Comparison of ENCODE assay signal across 9 mouse cellular contexts in the genomic region with DNA sequence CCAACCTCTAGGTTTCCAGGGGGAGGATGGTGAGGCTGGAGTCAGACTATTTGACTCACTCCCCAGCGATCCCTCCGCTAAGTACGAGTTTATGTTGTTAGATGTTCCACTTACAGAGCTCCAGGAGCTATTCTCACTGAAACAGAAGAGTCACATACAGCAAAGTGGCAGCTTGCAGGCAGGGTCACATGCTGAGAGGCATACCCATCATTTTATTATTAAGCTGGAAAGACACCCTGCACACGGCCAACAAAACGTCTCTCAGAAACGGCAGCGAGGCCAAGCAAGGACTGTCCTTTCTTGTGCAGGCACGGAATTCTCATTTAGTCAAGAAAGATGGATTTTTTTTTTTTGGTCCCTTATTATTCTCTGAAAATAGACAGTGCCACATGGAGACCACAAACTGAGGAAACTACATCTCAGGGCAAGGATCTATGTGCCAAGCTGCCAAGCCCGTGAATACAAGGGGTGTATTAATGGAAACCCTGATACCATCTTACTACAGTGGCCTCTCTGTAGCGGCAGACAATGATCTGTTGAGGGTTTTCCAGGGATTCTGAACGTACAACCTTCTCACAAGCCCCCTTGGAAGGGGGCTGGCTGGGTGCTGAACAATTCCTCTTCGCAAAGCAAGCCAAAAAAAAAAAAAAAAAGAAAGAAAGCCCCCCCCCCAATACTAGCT. TPM values are rescaled to one million over a fixed set of nuclear protein-coding genes. Genes with fewer than 3 reads are reported as not detected.
DNase-seq lines count a peak whose midpoint lies in the region; ATAC-seq and TF ChIP-seq lines count a peak whose summit lies in the region.
"Had no signal": no experiment of that assay in that cellular context is flagged by ENCODE, and none has a peak within 500 bp of the region (broad histone marks: within the 10 kb centered on the region; RNA-seq: fewer than 3 reads in every experiment).

No protein-coding gene starts in this region.

- intact Hi-C loops in left cerebral cortex, postnatal 10 days (cut with DNase I) = no loop called here

- peak overlapping the region; percentile 95 for H3K9ac ChIP-seq in intestine, embryonic 14.5 days (ENCODE audit: low read length)
- H3K9ac ChIP-seq in neural tube, embryonic 14.5 days (replicated peaks; ENCODE audit: low read depth, low read length) = peak overlapping the region; percentile 90

- H3K4me1 ChIP-seq in cerebellum, adult 2 months (ENCODE audit: control insufficient read depth, insufficient read depth, low read length) = peaks cover 26% of the 10 kb centered on the region
- H3K4me1 ChIP-seq in thymus, adult 2 months (replicated peaks; ENCODE audit: control insufficient read depth, insufficient read depth, low read length) = peaks cover 72% of the 10 kb centered on the region
- peaks cover 30% of the 10 kb centered on the region for H3K4me1 ChIP-seq in intestine, embryonic 14.5 days (replicated peaks; ENCODE audit: control insufficient read depth, insufficient read depth, low read length)
- H3K4me1 ChIP-seq in neural tube, embryonic 14.5 days (ENCODE audit: control insufficient read depth, insufficient read depth, low read length) = peaks cover 37% of the 10 kb centered on the region

- H3K27ac ChIP-seq in cerebellum, adult 2 months (ENCODE audit: insufficient read depth, low read length) = peak overlapping the region; percentile 86
- H3K27ac ChIP-seq in thymus, adult 2 months (ENCODE audit: control insufficient read depth, insufficient read depth, low read length) = peak overlapping the region; percentile 24; the same call in 1 of the 2 replicates
- 0 out of 2 replicates have a peak overlapping the region, but pooled peaks have one; percentile 85 for H3K27ac ChIP-seq in intestine, embryonic 14.5 days (ENCODE audit: low read depth)
- peak overlapping the region; percentile 95 for H3K27ac ChIP-seq in neural tube, embryonic 14.5 days (ENCODE audit: low read depth, low read length)

- no peak for TF ChIP-seq CTCF in cerebellum, adult 2 months (IDR thresholded peaks at IDR 0.05; ENCODE audit: borderline replicate concordance, insufficient read depth, low read depth, low read length)
- no peak for TF ChIP-seq CTCF in thymus, adult 2 months (IDR thresholded peaks at IDR 0.05; ENCODE audit: borderline replicate concordance, control insufficient read depth, extremely low read depth, insufficient read depth, low read length, poor library complexity)

- ATAC-seq in intestine, embryonic 14.5 days (replicated peaks; ENCODE audit: low FRiP score, low TSS enrichment, low read depth) = no peak
- ATAC-seq in neural tube, embryonic 14.5 days (ENCODE audit: low read depth) = peak; percentile 33; the same call in 1 of the 2 replicates

- H3K27me3 ChIP-seq in cerebellum, adult 2 months (ENCODE audit: control insufficient read depth, insufficient read depth, low read length) = no peaks in the 10 kb centered on the region
- H3K27me3 ChIP-seq in thymus, adult 2 months (ENCODE audit: control insufficient read depth, insufficient read depth, low read length) = no peaks in the 10 kb centered on the region
- H3K27me3 ChIP-seq in intestine, embryonic 14.5 days (replicated peaks; ENCODE audit: control insufficient read depth, insufficient read depth, low read length) = no peaks in the 10 kb centered on the region
- no peaks in the 10 kb centered on the region for H3K27me3 ChIP-seq in neural tube, embryonic 14.5 days (ENCODE audit: control insufficient read depth, insufficient read depth, low read length)
- H3K27me3 ChIP-seq: Patski had no signal

- DNase-seq in cerebellum, adult 2 months = peak; percentile 59 to 67
- DNase-seq in cerebellum, adult 11 months = no peak
- DNase-seq in thymus, adult 2 months = no peak
- no peak for DNase-seq in thymus, postnatal 4 days
- no peak for DNase-seq in intestine, embryonic 14.5 days (ENCODE audit: low spot score)
- DNase-seq in left cerebral cortex, postnatal 10 days (ENCODE audit: extremely low spot score in 1 of 2, low spot score in 2 of 2) = no peak
- DNase-seq in urinary bladder, adult 18-20 months (ENCODE audit: low spot score in 2 of 2) = no peak

- TF ChIP-seq POLR2A in cerebellum, adult 2 months (IDR thresholded peaks at IDR 0.05; ENCODE audit: borderline replicate concordance, insufficient read depth, low read length) = no peak
- TF ChIP-seq POLR2A in thymus, adult 2 months (IDR thresholded peaks at IDR 0.05; ENCODE audit: control insufficient read depth, extremely low read depth, insufficient read depth, low read length, poor library complexity) = no peak

- no peaks in the 10 kb centered on the region for H3K9me3 ChIP-seq in intestine, embryonic 14.5 days (ENCODE audit: control insufficient read depth, low read length)
- H3K9me3 ChIP-seq in neural tube, embryonic 14.5 days (ENCODE audit: control insufficient read depth, low read length) = no peaks in the 10 kb centered on the region

- H3K4me2 ChIP-seq in intestine, embryonic 14.5 days (ENCODE audit: low read length) = peak overlapping the region; percentile 90
- peak overlapping the region; percentile 88 for H3K4me2 ChIP-seq in neural tube, embryonic 14.5 days (ENCODE audit: low read depth, low read length)

- H3K4me3 ChIP-seq in cerebellum, adult 2 months (replicated peaks; ENCODE audit: insufficient read depth, low read depth, low read length) = peak overlapping the region; percentile 93
- peak overlapping the region; percentile 79; the same call in 1 of the 2 replicates for H3K4me3 ChIP-seq in thymus, adult 2 months (ENCODE audit: control insufficient read depth, insufficient read depth, low read length)
- peak overlapping the region; percentile 87 for H3K4me3 ChIP-seq in intestine, embryonic 14.5 days (ENCODE audit: low read depth, low read length)
- H3K4me3 ChIP-seq in neural tube, embryonic 14.5 days (ENCODE audit: low read depth, low read length) = peak overlapping the region; percentile 97

- no peaks in the 10 kb centered on the region for H3K36me3 ChIP-seq in thymus, adult 2 months (ENCODE audit: control insufficient read depth, insufficient read depth, low read length)
- no peaks in the 10 kb centered on the region for H3K36me3 ChIP-seq in intestine, embryonic 14.5 days (ENCODE audit: control insufficient read depth, insufficient read depth, low read length)
- H3K36me3 ChIP-seq in neural tube, embryonic 14.5 days (ENCODE audit: control insufficient read depth, insufficient read depth, low read length) = no peaks in the 10 kb centered on the region; the same call in 1 of the 2 replicates

- WGBS in cerebellum, adult 2 months = 4% methylated on average over 12 of the region's 12 CpGs
- WGBS in thymus, adult 2 months = 64% methylated on average over 12 of the region's 12 CpGs
- 50% methylated on average over 12 of the region's 12 CpGs for WGBS in intestine, embryonic 14.5 days
- 15% methylated on average over 12 of the region's 12 CpGs for WGBS in neural tube, embryonic 14.5 days

RNA-seq across cellular contexts. Expression of gene Vps37b, which starts 1.5 kb away (rescaled TPM):
- polyA plus RNA-seq in cerebellum, adult 2 months (2012; rRNA removed) = 41.7 and 47.5 TPM in 2 replicates
- 111 and 119 TPM in 2 replicates for polyA plus RNA-seq in thymus, adult 2 months (2012; rRNA removed)
- polyA plus RNA-seq in intestine, embryonic 14.5 days (2014; fragmentation: Nextera tagmentation; extraction: Ambion mirVana) = 26.4 and 27.7 TPM in 2 replicates
- 47.1 and 58.1 TPM in 2 replicates for polyA plus RNA-seq in neural tube, embryonic 14.5 days (2014; fragmentation: Nextera tagmentation; extraction: Ambion mirVana)
- 10 to 100 TPM; 42.5 to 42.6 TPM for total RNA-seq in left cerebral cortex, postnatal 10 days (2021)

RNA-seq across cellular contexts. Expression of gene Hip1r, which starts 57.1 kb away (rescaled TPM):
- 41.8 and 42.4 TPM in 2 replicates for polyA plus RNA-seq in cerebellum, adult 2 months (2012; rRNA removed)
- polyA plus RNA-seq in thymus, adult 2 months (2012; rRNA removed) = 12.5 and 13.8 TPM in 2 replicates
- polyA plus RNA-seq in intestine, embryonic 14.5 days (2014; fragmentation: Nextera tagmentation; extraction: Ambion mirVana) = 14.7 and 17.5 TPM in 2 replicates
- polyA plus RNA-seq in neural tube, embryonic 14.5 days (2014; fragmentation: Nextera tagmentation; extraction: Ambion mirVana) = 19.7 and 21.4 TPM in 2 replicates
- 10 to 100 TPM; 82.4 to 93.4 TPM for total RNA-seq in left cerebral cortex, postnatal 10 days (2021)

Comparison
In these comparisons a context has a peak if more than half of its experiments do, and no peak if none do; other contexts are left out.
1. DNase-seq: peak in cerebellum, adult 2 months (2 of 2); none in cerebellum, adult 11 months (single experiment), thymus, adult 2 months (single experiment), thymus, postnatal 4 days (single experiment), intestine, embryonic 14.5 days (single experiment), left cerebral cortex, postnatal 10 days (0 of 2) and urinary bladder, adult 18-20 months (0 of 2).
2. H3K27ac ChIP-seq: peak in every context shown above with its lines; median percentile 95 in neural tube, embryonic 14.5 days; 86 in cerebellum, adult 2 months; 85 in intestine, embryonic 14.5 days; 24 in thymus, adult 2 months.
3. Peak in every context shown above with its lines, with median percentiles within 50 percentile points of each other: H3K4me3 ChIP-seq.